Mouse (Mus musculus): ENCODE data around the gene Zbtb33. TPM values are rescaled to one million over a fixed set of nuclear protein-coding genes. Genes with fewer than 3 reads are reported as not detected.

The Zbtb33 gene
- polyA plus RNA-seq, 1 experiment from 2014 or later = 6.3 TPM

GRCm38 (mm10) chrX:38216986-38217675, 27.5 kb downstream of the Zbtb33 start:
- WGBS = 89% methylated on average over 9 of the region's 9 CpGs
- no peaks in the 10 kb centered on the region for H3K27me3 ChIP-seq
- H3K9me3 ChIP-seq = no peaks in the 10 kb centered on the region
- H3K4me1 ChIP-seq = no peaks in the 10 kb centered on the region
- no peak overlapping the region for H3K9ac ChIP-seq
- H3K27ac ChIP-seq = no peak overlapping the region
- no peaks in the 10 kb centered on the region for H3K36me3 ChIP-seq (replicated peaks)
- no peak overlapping the region for H3K4me3 ChIP-seq (replicated peaks)
- no peak for ATAC-seq (ENCODE audit: low FRiP score)
- H3K4me2 ChIP-seq = no peak overlapping the region

GRCm38 (mm10) chrX:38217676-38217991, 28.0 kb downstream of the Zbtb33 start:
- Histone ChIP-seq H3K9ac (no peak overlapping the region), H3K27me3 (no peaks in the 10 kb centered on the region), H3K4me1 (no peaks in the 10 kb centered on the region), H3K4me2 (no peak overlapping the region), H3K4me3 (replicated peaks) (no peak overlapping the region), H3K36me3 (replicated peaks) (no peaks in the 10 kb centered on the region), H3K9me3 (no peaks in the 10 kb centered on the region), H3K27ac (no peak overlapping the region)
- WGBS = 78% methylated on average over 2 of the region's 2 CpGs
- no peak for ATAC-seq (ENCODE audit: low FRiP score)

- no peaks in the 10 kb centered on the region for H3K4me1 ChIP-seq
- no peak for ATAC-seq (ENCODE audit: low FRiP score)
- H3K9me3 ChIP-seq = no peaks in the 10 kb centered on the region
- 77% methylated on average over 2 of the region's 2 CpGs for WGBS
- H3K4me2 ChIP-seq = no peak overlapping the region
- no peaks in the 10 kb centered on the region for H3K27me3 ChIP-seq
- no peak overlapping the region for H3K27ac ChIP-seq
- H3K4me3 ChIP-seq (replicated peaks) = no peak overlapping the region
- no peaks in the 10 kb centered on the region for H3K36me3 ChIP-seq (replicated peaks)
- no peak overlapping the region for H3K9ac ChIP-seq
Observed at GRCm38 (mm10) chrX:38222757-38223156, 33.2 kb downstream of the Zbtb33 start.

- Histone ChIP-seq H3K36me3 (replicated peaks) (no peaks in the 10 kb centered on the region), H3K27me3 (no peaks in the 10 kb centered on the region), H3K9ac (no peak overlapping the region), H3K27ac (no peak overlapping the region), H3K4me2 (no peak overlapping the region), H3K4me3 (replicated peaks) (no peak overlapping the region), H3K4me1 (no peaks in the 10 kb centered on the region), H3K9me3 (no peaks in the 10 kb centered on the region)
- 73% methylated on average over 1 of the region's 1 CpGs for WGBS
- ATAC-seq (ENCODE audit: low FRiP score) = no peak
Observed at GRCm38 (mm10) chrX:38229888-38230287, 40.3 kb downstream of the Zbtb33 start.

GRCm38 (mm10) chrX:38237731-38238130, 48.1 kb downstream of the Zbtb33 start:
- H3K27me3 ChIP-seq = no peaks in the 10 kb centered on the region
- no peaks in the 10 kb centered on the region for H3K36me3 ChIP-seq (replicated peaks)
- H3K4me3 ChIP-seq (replicated peaks) = no peak overlapping the region
- H3K9ac ChIP-seq = no peak overlapping the region
- no peak for ATAC-seq (ENCODE audit: low FRiP score)
- WGBS = 30% methylated on average over 2 of the region's 2 CpGs
- no peaks in the 10 kb centered on the region for H3K9me3 ChIP-seq
- no peaks in the 10 kb centered on the region for H3K4me1 ChIP-seq
- no peak overlapping the region for H3K27ac ChIP-seq
- no peak overlapping the region for H3K4me2 ChIP-seq

Small RNA genes lying within 50 kb of the gene (microRNA-seq; reads per million reads assigned to microRNA genes)
- 1.5 reads per million for gene Mir3110

Other genes starting within 250 kb of the Zbtb33 start
- not detected in 2 replicates for gene Btg1-ps1, start 171.0 kb upstream of the Zbtb33 start, polyA plus RNA-seq (2016; fragmentation: Nextera tagmentation; extraction: Ambion mirVana)
- not detected in 2 replicates for gene Btg1-ps2, start 146.7 kb upstream of the Zbtb33 start, polyA plus RNA-seq (2016; fragmentation: Nextera tagmentation; extraction: Ambion mirVana)
- gene Rhox10, start 123.3 kb upstream of the Zbtb33 start, polyA plus RNA-seq (2016; fragmentation: Nextera tagmentation; extraction: Ambion mirVana) = not detected in 2 replicates
- gene Rhox11, start 104.7 kb upstream of the Zbtb33 start, polyA plus RNA-seq (2016; fragmentation: Nextera tagmentation; extraction: Ambion mirVana) = not detected in 2 replicates
- gene Rhox12, start 78.9 kb upstream of the Zbtb33 start, polyA plus RNA-seq (2016; fragmentation: Nextera tagmentation; extraction: Ambion mirVana) = not detected in 2 replicates
- gene Rhox13, start 68.6 kb upstream of the Zbtb33 start, polyA plus RNA-seq (2016; fragmentation: Nextera tagmentation; extraction: Ambion mirVana) = not detected in 2 replicates
- 15.2 and 18.0 TPM in 2 replicates for gene Tmem255a, start 62.6 kb downstream of the Zbtb33 start, polyA plus RNA-seq (2016; fragmentation: Nextera tagmentation; extraction: Ambion mirVana)
- gene Atp1b4, start 126.4 kb downstream of the Zbtb33 start, polyA plus RNA-seq (2016; fragmentation: Nextera tagmentation; extraction: Ambion mirVana) = not detected in 2 replicates